Mouse (Mus musculus): Measurements from ENCODE around the gene Uso1.

GRCm38 (mm10) chr5:92206121-92206520 lies 68.4 kb downstream of the Uso1 start:
- TF ChIP-seq CTCF (IDR thresholded peaks at IDR 0.05; ENCODE audit: control insufficient read depth, insufficient read depth, insufficient replicate concordance, low read depth, low read length) (no peak), POLR2A (IDR thresholded peaks at IDR 0.05; ENCODE audit: control insufficient read depth, low read depth, low read length) (no peak)
